Mouse (Mus musculus) lung, postnatal 0 days (tissue): ENCODE measurements around the gene Tmem216.

ENCODE experiments used
- CTCF ChIP-seq: IDR thresholded peaks from 2 replicates; pipeline ENCODE4 v1.5.1; 2016; ENCODE audit warnings: antibody characterized with exemption, mild to moderate bottlenecking
- EP300 ChIP-seq: IDR thresholded peaks from 2 replicates; pipeline ENCODE4 v1.6.1; 2016; ENCODE audit warnings: antibody characterized with exemption, mild to moderate bottlenecking, control low read depth

- TF ChIP-seq CTCF (no peak), EP300 (no peak)
These were observed 8.2 kb upstream of the Tmem216 start for GRCm38 (mm10) chr19:10564278-10564677.
